11 mouse cellular contexts compared by ENCODE assay signal in the genomic region with DNA sequence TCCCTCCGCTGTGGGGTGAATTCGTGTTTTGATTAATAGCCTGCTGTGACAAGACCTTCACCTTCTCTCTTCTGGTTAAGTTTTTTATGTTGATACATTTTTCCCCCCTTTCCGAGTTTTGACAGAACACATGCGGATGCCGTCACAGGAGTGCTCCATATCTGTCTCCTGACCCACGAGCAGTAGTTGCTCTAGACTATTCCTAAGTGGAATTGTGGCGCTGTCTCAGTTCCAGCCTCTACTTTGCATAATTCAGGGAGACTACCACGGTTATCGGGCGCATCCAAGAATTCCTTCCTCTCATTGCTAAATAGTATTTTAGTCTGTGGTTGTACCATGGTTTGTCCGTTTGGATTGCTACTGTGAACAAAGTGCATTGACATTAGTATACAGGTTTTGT.
DNase-seq lines count a peak whose midpoint lies in the region; ATAC-seq and TF ChIP-seq lines count a peak whose summit lies in the region.
"Had no signal": no experiment of that assay in that cellular context is flagged by ENCODE, and none has a peak within 500 bp of the region (broad histone marks: within the 10 kb centered on the region; RNA-seq: fewer than 3 reads in every experiment).

No protein-coding gene starts in this region.

- H3K4me1 ChIP-seq in heart, embryonic 15.5 days (replicated peaks) = peaks cover 52% of the 10 kb centered on the region
- H3K4me1 ChIP-seq in midbrain, postnatal 0 days (ENCODE audit: insufficient read depth, low read length) = peaks cover 10% of the 10 kb centered on the region
- H3K4me1 ChIP-seq in midbrain, embryonic 11.5 days (ENCODE audit: control insufficient read depth, insufficient read depth, low read length) = peaks cover 15% of the 10 kb centered on the region
- peaks cover 10% of the 10 kb centered on the region; the same call in 1 of the 2 replicates for H3K4me1 ChIP-seq in hindbrain, postnatal 0 days (ENCODE audit: insufficient read depth, low read length)

- no peaks in the 10 kb centered on the region for H3K27me3 ChIP-seq in heart, embryonic 15.5 days
- H3K27me3 ChIP-seq in midbrain, postnatal 0 days (ENCODE audit: insufficient read depth, low read length) = no peaks in the 10 kb centered on the region
- no peaks in the 10 kb centered on the region for H3K27me3 ChIP-seq in midbrain, embryonic 11.5 days (ENCODE audit: control insufficient read depth, insufficient read depth, low read length)
- H3K27me3 ChIP-seq in hindbrain, postnatal 0 days (ENCODE audit: insufficient read depth, low read length) = no peaks in the 10 kb centered on the region
- H3K27me3 ChIP-seq: forebrain, embryonic 15.5 days had no signal

- no peak overlapping the region for H3K9ac ChIP-seq in heart, embryonic 15.5 days
- no peak overlapping the region for H3K9ac ChIP-seq in midbrain, postnatal 0 days (replicated peaks; ENCODE audit: low read length, poor library complexity, severe bottlenecking)
- H3K9ac ChIP-seq in midbrain, embryonic 11.5 days (ENCODE audit: low read length) = no peak overlapping the region
- no peak overlapping the region for H3K9ac ChIP-seq in hindbrain, postnatal 0 days (replicated peaks; ENCODE audit: low read length)
- H3K9ac ChIP-seq: forebrain, embryonic 15.5 days had no signal

- H3K4me3 ChIP-seq in heart, embryonic 15.5 days = no peak overlapping the region
- no peak overlapping the region for H3K4me3 ChIP-seq in midbrain, postnatal 0 days (ENCODE audit: low read depth, low read length)
- no peak overlapping the region for H3K4me3 ChIP-seq in midbrain, embryonic 11.5 days (ENCODE audit: low read depth, low read length)
- no peak overlapping the region for H3K4me3 ChIP-seq in hindbrain, postnatal 0 days (ENCODE audit: low read length)
- H3K4me3 ChIP-seq: forebrain, embryonic 15.5 days had no signal

- no peak for ATAC-seq in heart, embryonic 15.5 days (replicated peaks; ENCODE audit: insufficient number of reproducible peaks, insufficient read depth, low FRiP score, low read depth)
- no peak for ATAC-seq in midbrain, postnatal 0 days (ENCODE audit: low FRiP score)
- no peak for ATAC-seq in midbrain, embryonic 11.5 days (ENCODE audit: low FRiP score)
- ATAC-seq in hindbrain, postnatal 0 days = no peak
- ATAC-seq: forebrain, embryonic 15.5 days had no signal

- 59% methylated on average over 11 of the region's 11 CpGs for WGBS in heart, embryonic 15.5 days
- 55% methylated on average over 11 of the region's 11 CpGs for WGBS in midbrain, postnatal 0 days
- 73% methylated on average over 11 of the region's 11 CpGs for WGBS in midbrain, embryonic 11.5 days
- 53% methylated on average over 11 of the region's 11 CpGs for WGBS in hindbrain, postnatal 0 days

- H3K4me2 ChIP-seq in heart, embryonic 15.5 days = peak overlapping the region; percentile 49; the same call in 1 of the 2 replicates
- peak overlapping the region; percentile 20; the same call in 1 of the 2 replicates for H3K4me2 ChIP-seq in midbrain, postnatal 0 days (ENCODE audit: low read depth, low read length, poor library complexity, severe bottlenecking)
- no peak overlapping the region for H3K4me2 ChIP-seq in midbrain, embryonic 11.5 days
- H3K4me2 ChIP-seq in hindbrain, postnatal 0 days (ENCODE audit: low read depth, low read length) = peak overlapping the region; percentile 34; the same call in 1 of the 2 replicates

- DNase-seq in heart, adult 11 months = no peak
- no peak for DNase-seq in midbrain, postnatal 0 days (ENCODE audit: low spot score)
- no peak for DNase-seq in midbrain, embryonic 11.5 days (ENCODE audit: low spot score, missing footprints)
- no peak for DNase-seq in hindbrain, postnatal 0 days (ENCODE audit: low spot score)
- no peak for DNase-seq in ovary, postnatal 36 days (ENCODE audit: low spot score)
- no peak for DNase-seq in layer of hippocampus, postnatal 14 days (ENCODE audit: low spot score in 2 of 2)
- DNase-seq: right cerebral cortex, postnatal 25 days; thymus, adult 2 months had no signal

- peak overlapping the region; percentile 77 for H3K27ac ChIP-seq in heart, embryonic 15.5 days
- no peak overlapping the region for H3K27ac ChIP-seq in midbrain, postnatal 0 days (ENCODE audit: low read depth, low read length)
- no peak overlapping the region for H3K27ac ChIP-seq in midbrain, embryonic 11.5 days (ENCODE audit: low read depth, low read length)
- no peak overlapping the region for H3K27ac ChIP-seq in hindbrain, postnatal 0 days
- H3K27ac ChIP-seq: forebrain, embryonic 15.5 days had no signal

- no peak for TF ChIP-seq CTCF in midbrain, postnatal 0 days (IDR thresholded peaks at IDR 0.05)
- no peak for TF ChIP-seq CTCF in hindbrain, postnatal 0 days (IDR thresholded peaks at IDR 0.05; ENCODE audit: low read depth)

- no peaks in the 10 kb centered on the region for H3K9me3 ChIP-seq in heart, embryonic 15.5 days (replicated peaks)
- H3K9me3 ChIP-seq in midbrain, postnatal 0 days (ENCODE audit: low read length) = no peaks in the 10 kb centered on the region
- no peaks in the 10 kb centered on the region for H3K9me3 ChIP-seq in midbrain, embryonic 11.5 days (ENCODE audit: control insufficient read depth, low read length)
- H3K9me3 ChIP-seq in hindbrain, postnatal 0 days (ENCODE audit: low read length) = no peaks in the 10 kb centered on the region
- H3K9me3 ChIP-seq: forebrain, embryonic 15.5 days; G1E had no signal

- no peaks in the 10 kb centered on the region for H3K36me3 ChIP-seq in heart, embryonic 15.5 days
- H3K36me3 ChIP-seq in midbrain, postnatal 0 days (ENCODE audit: insufficient read depth, low read length) = no peaks in the 10 kb centered on the region
- H3K36me3 ChIP-seq in midbrain, embryonic 11.5 days (ENCODE audit: control insufficient read depth, insufficient read depth, low read length) = no peaks in the 10 kb centered on the region
- no peaks in the 10 kb centered on the region for H3K36me3 ChIP-seq in hindbrain, postnatal 0 days (ENCODE audit: insufficient read depth, low read length)
- H3K36me3 ChIP-seq: forebrain, embryonic 15.5 days; G1E had no signal
